Mouse (Mus musculus): ENCODE results near the gene Nudt9. TPM values are rescaled to one million over a fixed set of nuclear protein-coding genes. Genes with fewer than 3 reads are reported as not detected.

The Nudt9 gene
- polyA plus RNA-seq, 1 experiment: 32.3 TPM

- DNase-seq (ENCODE audit: low read depth, low spot score): no peak
- 22% methylated on average over 5 of the region's 5 CpGs for WGBS
Observed at GRCm38 (mm10) chr5:104112511-104112910, 66.4 kb downstream of the Nudt9 start.

DNA sequence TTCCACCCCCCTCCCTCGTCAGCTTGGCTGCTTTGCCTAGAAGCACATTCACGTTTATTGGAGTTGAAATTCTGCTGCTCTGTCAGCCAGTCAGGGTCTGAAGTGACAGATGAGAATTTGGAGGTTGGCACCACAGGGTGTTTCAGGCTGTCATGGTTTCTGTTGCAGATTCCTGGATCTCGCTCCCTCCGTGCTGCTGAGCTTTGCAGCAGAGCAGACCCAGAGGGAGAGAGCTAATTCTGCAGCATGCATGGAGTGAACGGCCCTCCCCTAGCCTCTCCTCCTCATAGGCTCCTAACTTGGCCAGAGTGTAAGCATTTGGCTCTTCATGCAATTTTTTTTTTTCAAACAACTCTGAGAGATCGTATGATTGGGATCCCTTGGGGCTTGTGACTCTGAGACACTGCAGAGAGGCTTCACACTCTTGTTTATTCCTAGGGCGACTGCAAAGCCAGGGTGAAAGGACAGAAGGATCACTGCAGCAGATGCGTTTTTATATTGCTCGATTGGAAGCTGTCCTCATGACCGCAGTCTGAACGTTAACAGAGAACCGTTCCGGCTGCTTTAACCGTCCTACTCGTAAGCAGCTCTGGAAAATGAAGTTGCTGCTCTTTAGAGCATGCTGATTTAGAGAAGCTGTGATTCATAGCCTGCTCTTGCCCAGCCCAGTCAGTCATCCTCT is 67.5 kb downstream of the Nudt9 start, which contains the start of gene Sparcl1:
TSS of gene Sparcl1 (minus strand) at position 243 of the 682 bp plus-strand sequence.
- WGBS: 63% methylated on average over 15 of the region's 15 CpGs
- no peak for DNase-seq (ENCODE audit: low read depth, low spot score)

Other genes starting within 250 kb of the Nudt9 start
- gene Klhl8, start 135.0 kb upstream of the Nudt9 start, polyA plus RNA-seq (2012; rRNA removed): 2.4 and 2.5 TPM in 2 replicates
- 12.8 and 20.0 TPM in 2 replicates for gene Hsd17b13, start 68.9 kb upstream of the Nudt9 start, polyA plus RNA-seq (2012; rRNA removed)
- gene Hsd17b11, start 24.4 kb upstream of the Nudt9 start, polyA plus RNA-seq (2012; rRNA removed): 86.9 and 124 TPM in 2 replicates
- not detected in 2 replicates for gene Gm17660, start 31.3 kb downstream of the Nudt9 start, polyA plus RNA-seq (2012; rRNA removed)
- 70.5 and 91.6 TPM in 2 replicates for gene Sparcl1, start 67.4 kb downstream of the Nudt9 start, polyA plus RNA-seq (2012; rRNA removed)
- not detected in 2 replicates for gene Dspp, start 124.4 kb downstream of the Nudt9 start, polyA plus RNA-seq (2012; rRNA removed)
- 0.05 and 0.53 TPM in 2 replicates for gene Dmp1, start 156.3 kb downstream of the Nudt9 start, polyA plus RNA-seq (2012; rRNA removed)